Mouse (Mus musculus): Measurements from ENCODE around the gene Atp5h. TPM values are rescaled to one million over a fixed set of nuclear protein-coding genes. Genes with fewer than 3 reads are reported as not detected.
"Not testable (repeated sequence)": the region's sequence is repeated elsewhere in the genome, so short reads cannot be mapped to it uniquely, and the experiment has no call there.

Gene Atp5h
- total and polyA plus RNA-seq, 3 experiments: 107 to 764 (median 487) TPM

DNA sequence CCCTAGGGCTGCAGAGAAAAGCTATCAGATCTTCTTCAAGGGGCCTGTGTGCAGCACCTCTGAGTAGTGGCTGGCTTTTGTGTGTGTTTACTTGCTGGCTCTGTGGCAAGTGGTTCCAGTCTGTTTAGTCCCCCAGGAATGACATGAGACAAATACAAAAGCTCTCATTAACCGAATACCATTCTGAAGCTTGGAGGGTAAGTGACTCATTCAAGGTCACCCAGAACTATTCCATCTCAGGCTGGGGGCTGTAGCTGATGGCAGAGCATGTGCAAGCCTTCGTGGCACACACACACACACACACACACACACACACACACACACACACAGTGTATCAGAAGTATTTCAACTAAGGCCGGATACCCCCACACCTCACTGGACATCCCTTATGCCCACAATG lies 19.6 kb downstream of the Atp5h start:
- no peak overlapping the region for H3K4me3 ChIP-seq (ENCODE audit: low read depth, low read length)
- no peak for DNase-seq (ENCODE audit: low spot score)
- no peak for ATAC-seq (ENCODE audit: extremely low read depth, insufficient number of reproducible peaks, low FRiP score, poor library complexity, severe bottlenecking)

DNA sequence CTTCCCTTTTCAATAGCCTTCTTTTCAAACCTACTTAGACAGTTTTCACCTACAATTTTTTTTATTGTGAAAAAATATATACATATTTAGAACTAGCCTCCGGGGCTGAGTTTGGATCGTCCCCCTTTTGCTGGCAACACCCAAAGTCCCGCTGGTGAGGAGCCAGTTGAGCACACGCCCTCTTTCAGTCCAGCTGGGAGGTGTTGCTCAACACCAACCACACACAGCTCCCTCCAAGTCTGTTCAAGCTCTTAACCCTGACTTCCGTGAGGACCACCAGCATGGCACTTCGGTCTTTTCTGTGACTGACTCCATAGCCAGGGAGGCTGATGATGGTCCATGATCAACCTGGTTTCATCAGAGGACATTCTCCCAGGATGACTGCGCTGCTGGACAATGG lies 21.7 kb downstream of the Atp5h start:
- Histone ChIP-seq H3K4me3 (ENCODE audit: low read depth, low read length) (no peak overlapping the region), H3K36me3 (replicated peaks) (no peaks in the 10 kb centered on the region), H3K4me1 (ENCODE audit: insufficient read depth, low read depth, low read length) (peaks cover 9% of the 10 kb centered on the region), H3K9me3 (replicated peaks) (no peaks in the 10 kb centered on the region), H3K27me3 (ENCODE audit: insufficient read depth, low read length) (peaks cover 44% of the 10 kb centered on the region)
- TF ChIP-seq CTCF (IDR thresholded peaks at IDR 0.05; ENCODE audit: low read depth, low read length) (no peak), POLR2AphosphoS5 (IDR thresholded peaks at IDR 0.05; ENCODE audit: insufficient replicate concordance, low read depth, low read length) (no peak), TAL1 (conservative IDR thresholded peaks at IDR 0.05; ENCODE audit: low read depth, low read length) (no peak)
- ATAC-seq (ENCODE audit: extremely low read depth, insufficient number of reproducible peaks, low FRiP score, poor library complexity, severe bottlenecking): no peak
- no peak for DNase-seq (ENCODE audit: low spot score)

More for the DNA sequence above, 19.6 kb downstream of the Atp5h start:
- H3K4me1 ChIP-seq (ENCODE audit: insufficient read depth, low read depth, low read length): peaks cover 20% of the 10 kb centered on the region
- H3K27me3 ChIP-seq (ENCODE audit: insufficient read depth, low read length): peaks cover 25% of the 10 kb centered on the region
- TF ChIP-seq GATA2 (IDR thresholded peaks at IDR 0.05; ENCODE audit: borderline replicate concordance, low read depth, low read length) (no peak), CTCF (IDR thresholded peaks at IDR 0.05; ENCODE audit: low read depth, low read length) (no peak), POLR2AphosphoS5 (IDR thresholded peaks at IDR 0.05; ENCODE audit: insufficient replicate concordance, low read depth, low read length) (no peak), TAL1 (conservative IDR thresholded peaks at IDR 0.05; ENCODE audit: low read depth, low read length) (no peak), GATA1 (IDR thresholded peaks at IDR 0.05; ENCODE audit: borderline replicate concordance, low read length) (no peak)
- peaks cover 4% of the 10 kb centered on the region for H3K36me3 ChIP-seq (replicated peaks)
- H3K9me3 ChIP-seq (replicated peaks): no peaks in the 10 kb centered on the region

DNA sequence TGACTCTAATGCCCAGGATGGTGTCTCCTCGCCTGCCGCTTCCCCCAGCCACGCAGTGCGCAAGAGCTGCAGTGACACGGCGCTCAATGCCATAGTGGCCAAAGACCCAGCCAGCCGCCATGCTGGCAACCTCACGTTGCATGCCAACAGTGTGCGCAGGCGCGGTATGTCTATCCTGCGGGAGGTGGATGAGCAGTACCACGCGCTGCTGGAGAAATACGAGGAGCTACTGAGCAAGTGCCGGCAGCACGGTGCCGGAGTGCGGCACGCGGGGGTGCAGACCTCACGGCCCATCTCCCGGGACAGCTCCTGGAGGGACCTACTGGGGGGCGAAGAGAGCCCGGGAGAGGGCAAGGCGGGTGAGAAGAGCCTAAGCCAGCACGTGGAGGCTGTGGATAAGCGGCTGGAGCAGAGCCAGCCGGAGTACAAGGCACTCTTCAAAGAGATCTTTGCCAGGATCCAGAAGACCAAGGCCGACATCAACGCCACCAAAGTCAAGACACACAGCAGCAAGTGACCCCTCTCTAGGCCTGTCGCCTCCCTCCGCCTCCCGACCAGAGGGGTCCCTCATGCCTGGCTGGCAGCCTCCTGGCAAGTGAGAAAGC lies 25.9 kb downstream of the Atp5h start:
- Histone ChIP-seq H3K9me3 (replicated peaks) (no peaks in the 10 kb centered on the region), H3K4me3 (ENCODE audit: low read depth, low read length) (no peak overlapping the region), H3K4me1 (ENCODE audit: insufficient read depth, low read depth, low read length) (peaks cover 7% of the 10 kb centered on the region), H3K36me3 (replicated peaks) (no peaks in the 10 kb centered on the region), H3K27me3 (ENCODE audit: insufficient read depth, low read length) (peaks cover 63% of the 10 kb centered on the region)
- no peak for TF ChIP-seq TAL1 (conservative IDR thresholded peaks at IDR 0.05; ENCODE audit: low read depth, low read length)
- TF ChIP-seq GATA2 (IDR thresholded peaks at IDR 0.05; ENCODE audit: borderline replicate concordance, low read depth, low read length): no peak
- TF ChIP-seq GATA1 (IDR thresholded peaks at IDR 0.05; ENCODE audit: borderline replicate concordance, low read length): no peak
- TF ChIP-seq POLR2AphosphoS5 (IDR thresholded peaks at IDR 0.05; ENCODE audit: insufficient replicate concordance, low read depth, low read length): no peak
- TF ChIP-seq CTCF (IDR thresholded peaks at IDR 0.05; ENCODE audit: low read depth, low read length): no peak
- no peak for ATAC-seq (ENCODE audit: extremely low read depth, insufficient number of reproducible peaks, low FRiP score, poor library complexity, severe bottlenecking)
- DNase-seq (ENCODE audit: low spot score): no peak

DNA sequence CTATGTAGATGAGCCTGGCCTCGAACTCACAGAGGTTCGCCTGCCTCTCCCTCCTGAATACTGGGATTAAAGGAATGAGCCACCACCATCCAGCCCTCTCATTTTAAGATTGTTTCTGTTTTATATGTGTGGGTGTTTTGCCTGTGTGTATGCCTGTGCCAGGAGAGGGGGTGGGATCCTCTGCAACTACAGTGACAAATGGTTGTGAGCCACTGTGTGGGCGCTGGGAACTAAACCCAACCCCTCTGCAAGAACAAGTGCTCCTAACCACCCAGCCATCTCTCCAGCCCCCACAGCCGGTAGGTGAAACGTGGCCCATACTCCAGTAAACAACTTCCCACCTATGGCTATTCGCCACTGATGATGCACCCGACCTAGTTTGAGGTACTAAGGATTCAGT lies 28.4 kb downstream of the Atp5h start:
- H3K4me1 ChIP-seq (ENCODE audit: insufficient read depth, low read depth, low read length): peaks cover 5% of the 10 kb centered on the region; the same call in 1 of the 2 replicates
- ATAC-seq (ENCODE audit: extremely low read depth, insufficient number of reproducible peaks, low FRiP score, poor library complexity, severe bottlenecking) (no peak), DNase-seq (ENCODE audit: low spot score) (no peak)
- no peaks in the 10 kb centered on the region for H3K36me3 ChIP-seq (replicated peaks)
- TF ChIP-seq GATA2 (IDR thresholded peaks at IDR 0.05; ENCODE audit: borderline replicate concordance, low read depth, low read length): no peak
- no peak for TF ChIP-seq TAL1 (conservative IDR thresholded peaks at IDR 0.05; ENCODE audit: low read depth, low read length)
- TF ChIP-seq POLR2AphosphoS5 (IDR thresholded peaks at IDR 0.05; ENCODE audit: insufficient replicate concordance, low read depth, low read length): no peak
- no peak for TF ChIP-seq CTCF (IDR thresholded peaks at IDR 0.05; ENCODE audit: low read depth, low read length)
- TF ChIP-seq GATA1 (IDR thresholded peaks at IDR 0.05; ENCODE audit: borderline replicate concordance, low read length): no peak
- no peaks in the 10 kb centered on the region for H3K9me3 ChIP-seq (replicated peaks)
- peaks cover 49% of the 10 kb centered on the region for H3K27me3 ChIP-seq (ENCODE audit: insufficient read depth, low read length)
- no peak overlapping the region for H3K4me3 ChIP-seq (ENCODE audit: low read depth, low read length)

DNA sequence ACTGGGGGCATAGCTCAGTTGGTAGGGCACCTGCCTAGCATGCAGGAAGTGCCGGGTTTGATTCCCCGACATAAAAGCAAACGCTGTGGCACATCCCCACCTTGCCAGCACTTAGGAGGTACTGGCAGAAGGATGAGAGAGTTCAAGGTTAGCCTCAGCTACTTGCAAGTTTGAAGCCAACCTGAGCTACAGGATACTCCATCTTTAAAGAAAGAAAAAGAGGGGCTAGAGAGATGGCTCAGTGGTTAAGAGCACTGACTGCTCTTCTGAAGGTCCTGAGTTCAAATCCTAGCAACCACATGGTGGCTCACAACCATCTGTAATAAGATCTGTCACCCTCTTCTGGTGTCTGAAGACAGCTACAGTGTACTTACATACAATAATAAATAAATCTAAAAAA lies 32.9 kb downstream of the Atp5h start:
- H3K27me3 ChIP-seq (ENCODE audit: insufficient read depth, low read length): peaks cover 43% of the 10 kb centered on the region; the same call in 1 of the 2 replicates
- not testable (repeated sequence) for H3K4me1 ChIP-seq (ENCODE audit: insufficient read depth, low read depth, low read length); ATAC-seq (ENCODE audit: extremely low read depth, insufficient number of reproducible peaks, low FRiP score, poor library complexity, severe bottlenecking); H3K9me3 ChIP-seq (replicated peaks); H3K36me3 ChIP-seq (replicated peaks); DNase-seq (ENCODE audit: low spot score); H3K4me3 ChIP-seq (ENCODE audit: low read depth, low read length)

DNA sequence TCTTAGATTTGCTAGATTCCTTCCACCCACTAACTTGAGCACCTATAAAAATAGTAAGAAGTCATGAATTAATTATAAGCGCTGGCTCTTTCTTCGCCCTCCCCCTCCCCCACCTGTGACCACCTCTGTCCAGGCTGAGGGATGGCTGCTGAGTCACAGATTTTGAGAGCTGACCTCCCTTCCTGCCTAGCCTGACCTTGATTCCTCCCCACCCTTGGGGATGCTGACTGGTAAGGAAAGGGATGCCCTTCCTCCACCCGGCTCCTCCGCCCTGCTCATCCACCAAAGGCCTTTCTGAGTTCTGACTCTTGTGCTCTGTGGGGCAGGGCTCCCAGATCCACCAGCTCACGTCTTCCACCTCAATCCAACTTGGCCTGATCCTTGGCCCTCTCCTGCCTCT lies 35.2 kb downstream of the Atp5h start:
- H3K36me3 ChIP-seq (replicated peaks): no peaks in the 10 kb centered on the region
- TF ChIP-seq CTCF (IDR thresholded peaks at IDR 0.05; ENCODE audit: low read depth, low read length) (no peak), TAL1 (conservative IDR thresholded peaks at IDR 0.05; ENCODE audit: low read depth, low read length) (no peak), GATA1 (IDR thresholded peaks at IDR 0.05; ENCODE audit: borderline replicate concordance, low read length) (no peak), POLR2AphosphoS5 (IDR thresholded peaks at IDR 0.05; ENCODE audit: insufficient replicate concordance, low read depth, low read length) (no peak), GATA2 (IDR thresholded peaks at IDR 0.05; ENCODE audit: borderline replicate concordance, low read depth, low read length) (no peak)
- DNase-seq (ENCODE audit: low spot score) (no peak), ATAC-seq (ENCODE audit: extremely low read depth, insufficient number of reproducible peaks, low FRiP score, poor library complexity, severe bottlenecking) (no peak)
- H3K27me3 ChIP-seq (ENCODE audit: insufficient read depth, low read length): peaks cover 28% of the 10 kb centered on the region; the same call in 1 of the 2 replicates
- no peaks in the 10 kb centered on the region for H3K4me1 ChIP-seq (ENCODE audit: insufficient read depth, low read depth, low read length)
- H3K9me3 ChIP-seq (replicated peaks): peaks cover 7% of the 10 kb centered on the region
- H3K4me3 ChIP-seq (ENCODE audit: low read depth, low read length): no peak overlapping the region

Measured in G1E (cell line).